Mouse (Mus musculus) embryonic fibroblast, embryonic 13.5 days (primary cell): ENCODE measurements around the gene Rad17. TPM values are rescaled to one million over a fixed set of nuclear protein-coding genes. Genes with fewer than 3 reads are reported as not detected.

ENCODE experiments used
- H3K27ac ChIP-seq: 2 replicates; pipeline ENCODE4 v1.5.1; 2012; ENCODE audit warnings: low read length, control low read depth, inconsistent platforms; ENCODE audit not compliant: insufficient read depth
- H3K4me1 ChIP-seq: 2 replicates; pipeline ENCODE4 v1.6.1; 2011; ENCODE audit warnings: low read length; ENCODE audit not compliant: control insufficient read depth, insufficient read depth
- H3K4me3 ChIP-seq: 2 replicates; pipeline ENCODE4 v1.5.1; 2011; ENCODE audit warnings: mild to moderate bottlenecking, control low read depth, low read length; ENCODE audit not compliant: insufficient read depth
- CTCF ChIP-seq: IDR thresholded peaks from 2 replicates; pipeline ENCODE4 v1.5.1; 2011; ENCODE audit warnings: mild to moderate bottlenecking, control low read depth, low read length, moderate library complexity, borderline replicate concordance; ENCODE audit not compliant: insufficient read depth
- POLR2A ChIP-seq: IDR thresholded peaks from 2 replicates; pipeline ENCODE4 v1.6.1; 2011; ENCODE audit warnings: low read depth, mild to moderate bottlenecking, control low read depth, low read length, moderate library complexity
- polyA plus RNA-seq: library from polyadenylated mRNA; stranded (reverse); fragments of >200 nt; gene quantifications from 2 replicates; pipeline ENCODE4 v1.2.4, GENCODE M21; 2011; ENCODE audit warnings: low read depth; ENCODE audit not compliant: missing spikeins, insufficient read length

The Rad17 gene
- polyA plus RNA-seq, 1 experiment: 22.0 TPM

DNA sequence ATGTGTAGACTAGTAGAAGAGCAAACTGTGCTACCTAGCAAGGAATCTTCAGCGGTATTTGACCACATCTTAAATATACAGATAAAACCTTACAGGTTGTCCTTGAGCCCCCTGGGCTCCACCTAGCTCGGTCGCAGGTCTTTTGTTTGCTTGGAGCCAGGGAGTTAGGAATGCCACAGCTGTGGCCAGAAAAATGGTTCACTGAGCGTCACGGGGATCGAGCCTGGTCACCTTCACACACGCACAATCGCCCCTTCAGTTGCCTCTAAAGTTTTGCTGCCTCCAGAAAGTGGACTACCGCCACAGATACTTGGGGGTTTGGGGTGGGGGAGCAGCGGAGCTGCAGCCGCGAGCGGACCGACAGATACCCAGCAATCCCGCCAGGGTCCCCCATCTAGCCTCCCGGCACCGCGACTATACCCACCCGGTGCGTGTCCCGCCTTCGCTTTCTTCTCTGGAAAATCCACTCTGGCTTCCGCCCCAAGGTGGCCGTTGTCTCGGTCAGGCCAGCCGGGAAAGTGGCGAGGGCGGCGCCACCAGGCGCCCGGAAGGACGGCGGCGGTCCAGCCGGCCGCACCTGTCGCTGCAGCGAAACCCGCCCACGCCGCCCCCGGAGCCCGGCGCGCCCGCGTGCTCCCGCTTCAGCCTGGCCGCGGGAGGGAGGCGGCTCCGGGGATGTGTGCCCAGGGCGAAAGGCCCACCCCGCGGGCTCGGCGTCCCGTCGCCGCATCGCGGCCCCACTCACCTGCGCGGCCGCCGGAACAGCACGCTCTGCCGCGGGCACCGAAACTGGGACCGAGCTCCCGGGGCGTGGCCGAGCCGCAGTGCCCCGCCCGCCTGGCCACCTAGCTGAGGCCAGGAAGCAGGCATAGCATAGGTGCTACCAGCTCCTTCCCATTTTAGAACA, 34.4 kb downstream of the Rad17 start, which contains the start of gene Marveld2:
Gene Marveld2, minus strand, starts transcription at position 791 of the 907 bp plus-strand sequence.
- no peaks in the 10 kb centered on the region for H3K4me1 ChIP-seq
- no peak within 1 kb of the TSS for H3K4me3 ChIP-seq
- TF ChIP-seq CTCF (no peak), POLR2A (no peak)
- H3K27ac ChIP-seq: no peak within 1 kb of the TSS

DNA sequence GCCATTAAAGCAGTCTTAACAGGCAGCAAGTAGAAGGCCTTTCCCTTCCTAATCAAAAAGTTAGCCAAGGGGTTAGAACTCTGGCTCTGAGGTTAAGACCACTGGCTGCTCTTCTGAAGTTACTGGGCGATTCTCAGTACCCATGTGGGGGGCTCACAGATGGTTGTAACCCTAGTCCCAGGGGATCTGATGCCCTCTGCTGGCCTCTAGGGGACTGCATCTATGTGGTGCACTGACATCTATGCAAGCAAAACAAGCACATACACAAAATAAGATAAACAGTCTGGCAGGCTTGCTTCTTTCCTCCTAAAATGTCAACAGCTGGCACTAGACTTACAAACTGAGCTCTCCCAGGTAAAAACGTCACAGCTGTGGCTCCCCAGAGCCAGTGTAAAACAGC, 37.9 kb downstream of the Rad17 start:
- Histone ChIP-seq H3K27ac (no peak overlapping the region), H3K4me1 (no peaks in the 10 kb centered on the region), H3K4me3 (no peak overlapping the region)
- TF ChIP-seq POLR2A: no peak
- TF ChIP-seq CTCF: no peak

GRCm38 (mm10) chr13:100612251-100612650, 38.6 kb downstream of the Rad17 start:
- H3K4me1 ChIP-seq: no peaks in the 10 kb centered on the region
- no peak overlapping the region for H3K4me3 ChIP-seq
- no peak for TF ChIP-seq POLR2A
- TF ChIP-seq CTCF: no peak
- H3K27ac ChIP-seq: no peak overlapping the region

- no peak overlapping the region for H3K4me3 ChIP-seq
- TF ChIP-seq CTCF: no peak
- no peak for TF ChIP-seq POLR2A
- H3K4me1 ChIP-seq: no peaks in the 10 kb centered on the region
- no peak overlapping the region for H3K27ac ChIP-seq
These were observed 39.6 kb downstream of the Rad17 start for GRCm38 (mm10) chr13:100611266-100611665.

- Histone ChIP-seq H3K4me3 (no peak overlapping the region), H3K4me1 (no peaks in the 10 kb centered on the region), H3K27ac (no peak overlapping the region)
- TF ChIP-seq POLR2A: no peak
- no peak for TF ChIP-seq CTCF
These were observed 43.1 kb downstream of the Rad17 start for GRCm38 (mm10) chr13:100607756-100608155.

GRCm38 (mm10) chr13:100605845-100606244, 45.0 kb downstream of the Rad17 start:
- H3K4me1 ChIP-seq: no peaks in the 10 kb centered on the region
- TF ChIP-seq POLR2A (no peak), CTCF (no peak)

GRCm38 (mm10) chr13:100603738-100604095, 47.1 kb downstream of the Rad17 start:
- H3K4me1 ChIP-seq: no peaks in the 10 kb centered on the region
- H3K4me3 ChIP-seq: no peak overlapping the region
- H3K27ac ChIP-seq: no peak overlapping the region
- TF ChIP-seq CTCF: no peak
- TF ChIP-seq POLR2A: no peak

More at GRCm38 (mm10) chr13:100605845-100606244, 45.0 kb downstream of the Rad17 start:
- H3K4me3 ChIP-seq: no peak overlapping the region
- no peak overlapping the region for H3K27ac ChIP-seq

- Histone ChIP-seq H3K4me3 (no peak overlapping the region), H3K4me1 (no peaks in the 10 kb centered on the region), H3K27ac (no peak overlapping the region)
- TF ChIP-seq CTCF (no peak), POLR2A (no peak)
These were observed 47.7 kb downstream of the Rad17 start for GRCm38 (mm10) chr13:100603031-100603737.

GRCm38 (mm10) chr13:100602239-100602902, 48.5 kb downstream of the Rad17 start:
- no peak for TF ChIP-seq POLR2A
- Histone ChIP-seq H3K4me1 (no peaks in the 10 kb centered on the region), H3K27ac (no peak overlapping the region)

GRCm38 (mm10) chr13:100601034-100601433, 49.8 kb downstream of the Rad17 start:
- no peak overlapping the region for H3K4me3 ChIP-seq
- H3K4me1 ChIP-seq: no peaks in the 10 kb centered on the region
- H3K27ac ChIP-seq: no peak overlapping the region
- no peak for TF ChIP-seq POLR2A
- TF ChIP-seq CTCF: no peak

More at GRCm38 (mm10) chr13:100602239-100602902, 48.5 kb downstream of the Rad17 start:
- no peak overlapping the region for H3K4me3 ChIP-seq
